Mouse (Mus musculus) layer of hippocampus, adult 9-11 months (tissue): ENCODE measurements around the gene Bloc1s1.

Experiments used
- DNase-seq: peaks from one replicate; pipeline ENCODE4 v3.0.0; 2022

Gene Bloc1s1

GRCm38 (mm10) chr10:128931441-128931840, 7.6 kb upstream of the Bloc1s1 start:
- no peak for DNase-seq

- no peak for DNase-seq
Measured at GRCm38 (mm10) chr10:128929638-128930378, 6.0 kb upstream of the Bloc1s1 start.

DNA sequence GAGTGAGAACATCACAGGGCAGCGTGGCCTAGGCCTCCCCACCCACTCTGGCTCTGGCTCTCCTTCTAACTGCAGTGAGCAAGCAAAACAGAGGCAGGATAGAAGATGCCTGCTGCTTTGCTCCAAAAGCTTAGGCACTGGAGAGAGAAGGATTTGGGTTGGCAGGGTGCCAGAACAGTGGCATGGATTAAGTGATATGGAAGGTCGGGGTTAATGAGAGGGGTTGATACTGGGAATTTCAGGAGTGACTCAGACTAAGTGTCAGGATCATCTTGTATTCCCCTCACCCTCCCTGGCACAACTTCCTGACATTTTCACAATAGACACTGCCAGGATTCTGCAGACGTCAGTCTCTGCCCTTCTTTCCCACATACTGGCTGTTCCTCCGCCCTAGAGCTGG, 4.5 kb upstream of the Bloc1s1 start:
- no peak for DNase-seq

- peak; percentile 96 for DNase-seq
Measured at GRCm38 (mm10) chr10:128923013-128923691, 683 bp downstream of the Bloc1s1 start.

DNA sequence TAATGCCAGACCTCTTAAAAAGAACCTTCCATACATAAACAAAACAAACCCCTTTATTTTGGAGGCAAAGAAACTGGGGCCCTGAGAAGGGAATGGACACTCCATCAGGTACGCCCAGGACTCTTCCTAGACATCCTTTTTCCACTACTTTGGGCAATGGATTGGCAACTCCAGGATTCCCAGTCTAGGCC, 1.1 kb downstream of the Bloc1s1 start, which contains the start of gene Rdh5:
TSS of gene Rdh5 (minus strand) at position 67 of the 191 bp plus-strand sequence.
- no peak for DNase-seq

- DNase-seq, result peak; percentile 54
Measured at GRCm38 (mm10) chr10:128921883-128922821, 1.7 kb downstream of the Bloc1s1 start.

DNA sequence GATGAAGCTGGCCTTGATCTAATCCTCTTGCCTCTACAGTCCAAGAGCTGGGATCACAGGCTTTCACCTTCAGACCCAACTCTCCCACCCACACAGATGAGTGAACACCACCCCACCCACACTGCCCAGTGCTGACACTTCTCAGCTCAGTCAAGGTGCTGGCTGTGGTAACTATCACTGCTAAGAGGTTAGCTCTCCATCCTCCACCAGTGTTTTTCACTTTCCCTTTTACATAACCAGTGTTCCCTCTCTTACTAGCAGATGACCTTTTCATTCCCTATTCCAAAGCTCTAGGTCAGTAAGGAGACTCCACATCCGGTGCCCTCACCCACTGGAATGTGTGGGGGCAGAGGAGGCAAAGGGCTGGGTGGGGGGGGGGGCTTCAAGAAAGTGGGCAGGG, 2.6 kb downstream of the Bloc1s1 start:
- no peak for DNase-seq

DNA sequence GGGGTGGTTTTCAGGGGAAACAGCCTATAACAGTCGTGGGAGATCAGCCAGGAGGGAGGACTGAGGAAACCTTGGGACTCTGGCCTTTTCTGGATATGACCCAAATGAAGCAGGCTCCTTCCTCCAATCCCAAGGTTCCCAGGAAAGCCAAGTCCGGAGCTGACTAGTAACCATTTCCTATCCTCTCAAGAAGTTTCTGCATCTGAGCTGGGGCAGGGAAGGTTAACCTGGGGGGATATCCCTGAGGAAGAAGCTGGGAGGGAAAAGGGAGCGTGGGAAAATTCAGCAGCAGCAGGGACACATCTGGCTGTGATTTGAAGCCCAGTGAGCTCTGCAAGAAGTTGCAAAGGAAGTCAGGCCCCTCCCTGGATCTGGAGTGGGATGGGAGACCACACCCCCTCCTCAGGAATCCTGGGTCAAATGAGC, 3.1 kb downstream of the Bloc1s1 start:
- no peak for DNase-seq

GRCm38 (mm10) chr10:128919966-128920365, 3.9 kb downstream of the Bloc1s1 start:
- DNase-seq, result no peak

GRCm38 (mm10) chr10:128919203-128919631, 4.6 kb downstream of the Bloc1s1 start:
- no peak for DNase-seq

DNA sequence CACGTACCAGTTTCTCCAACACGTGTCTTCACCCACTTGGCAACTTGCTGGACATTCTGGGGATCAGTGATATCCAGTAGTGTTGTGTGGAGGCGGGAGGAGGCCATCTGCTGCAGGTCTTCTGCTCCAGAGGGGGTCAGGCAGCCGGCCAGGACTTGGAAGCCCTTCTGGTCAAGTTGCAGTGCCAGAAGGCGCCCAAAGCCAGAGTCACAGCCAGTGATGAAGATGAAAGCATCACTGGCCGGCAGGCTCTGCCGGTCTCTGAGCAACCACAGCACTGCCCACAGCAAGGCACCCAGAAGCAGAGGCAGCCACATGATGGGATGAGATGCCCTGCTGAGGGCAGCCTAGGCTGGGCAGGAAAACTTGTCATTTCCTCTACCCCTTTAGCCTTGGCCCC, 5.6 kb downstream of the Bloc1s1 start:
- peak; percentile 48 for DNase-seq

GRCm38 (mm10) chr10:128917400-128917799, 6.4 kb downstream of the Bloc1s1 start:
- no peak for DNase-seq

DNA sequence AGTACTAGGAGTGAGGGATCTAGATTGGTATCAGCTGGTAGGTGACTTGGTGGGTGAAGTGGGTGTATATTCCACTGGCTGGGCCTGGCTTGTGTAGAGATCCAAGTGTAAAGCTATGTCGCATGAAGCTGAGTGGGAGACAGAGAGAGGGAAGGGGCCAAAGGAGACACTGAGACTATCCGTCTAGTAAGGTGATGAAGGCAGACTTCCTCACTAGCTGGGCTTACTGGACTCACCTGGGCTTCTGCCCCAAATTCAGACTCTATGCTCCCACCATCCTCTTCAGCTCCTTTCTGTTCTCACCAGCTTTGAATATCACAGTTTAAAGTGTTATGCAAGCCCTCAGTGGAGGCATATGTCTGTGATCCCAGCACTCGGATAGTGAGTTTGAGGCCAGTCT, 7.2 kb downstream of the Bloc1s1 start:
- DNase-seq, result no peak

DNA sequence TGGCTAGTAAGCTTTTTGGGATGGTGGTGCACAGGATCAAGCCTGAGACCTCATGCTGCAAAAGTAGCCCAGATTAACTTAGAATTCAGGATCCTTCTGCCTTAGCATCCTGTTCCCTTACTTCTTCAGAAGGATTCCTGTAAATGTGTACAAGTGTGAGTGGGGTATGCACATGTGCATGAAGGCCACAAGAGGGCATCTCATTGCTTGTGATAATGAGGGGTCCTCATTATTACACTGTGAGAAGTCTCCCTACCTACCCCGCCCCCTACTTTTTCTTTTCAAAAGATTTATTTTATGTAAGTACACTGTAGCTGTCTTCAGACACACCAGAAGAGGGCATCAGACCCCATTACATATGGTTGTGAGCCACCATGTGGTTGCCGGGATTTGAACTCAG, 8.3 kb downstream of the Bloc1s1 start:
- no peak for DNase-seq

DNA sequence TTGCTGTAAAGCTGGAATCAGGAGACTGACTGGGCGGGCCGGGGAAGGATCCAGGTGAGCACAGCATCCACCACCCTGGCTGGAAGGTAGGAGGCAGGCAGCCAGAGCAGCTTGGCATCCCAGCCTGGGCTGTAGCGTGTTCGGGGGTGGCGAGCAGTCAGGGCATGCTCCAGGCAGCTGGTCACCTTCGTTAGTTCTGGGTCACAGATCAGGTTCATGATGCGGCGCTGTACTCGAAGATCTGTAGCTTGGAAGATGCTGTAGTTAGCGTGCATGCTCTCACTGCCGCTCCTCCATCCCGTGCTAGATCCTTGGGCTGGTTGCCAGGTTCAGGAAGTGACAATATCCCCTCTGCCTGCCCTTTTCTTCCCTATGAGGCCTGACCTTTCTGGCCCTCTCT, 10.1 kb downstream of the Bloc1s1 start:
- no peak for DNase-seq

GRCm38 (mm10) chr10:128913219-128913618, 10.6 kb downstream of the Bloc1s1 start:
- DNase-seq, result peak; percentile 87

GRCm38 (mm10) chr10:128912791-128913190, 11.0 kb downstream of the Bloc1s1 start:
- DNase-seq, result no peak

GRCm38 (mm10) chr10:128912268-128912667, 11.6 kb downstream of the Bloc1s1 start:
- no peak for DNase-seq

DNA sequence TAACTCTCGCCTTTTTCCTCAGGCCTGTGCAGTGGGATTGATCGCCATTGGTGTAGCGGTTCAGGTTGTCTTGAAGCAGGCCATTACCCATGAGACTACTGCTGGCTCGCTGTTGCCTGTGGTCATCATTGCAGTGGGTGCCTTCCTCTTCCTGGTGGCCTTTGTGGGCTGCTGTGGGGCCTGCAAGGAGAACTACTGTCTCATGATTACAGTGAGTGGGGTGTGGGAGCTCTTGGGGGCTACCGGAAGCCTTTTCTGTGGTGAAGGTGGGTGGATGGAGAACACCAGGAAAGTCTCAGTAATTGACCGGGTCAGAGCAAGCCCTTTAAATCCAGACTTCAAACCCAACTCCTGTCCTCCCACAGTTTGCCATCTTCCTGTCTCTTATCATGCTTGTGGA, 12.4 kb downstream of the Bloc1s1 start:
- no peak for DNase-seq

DNA sequence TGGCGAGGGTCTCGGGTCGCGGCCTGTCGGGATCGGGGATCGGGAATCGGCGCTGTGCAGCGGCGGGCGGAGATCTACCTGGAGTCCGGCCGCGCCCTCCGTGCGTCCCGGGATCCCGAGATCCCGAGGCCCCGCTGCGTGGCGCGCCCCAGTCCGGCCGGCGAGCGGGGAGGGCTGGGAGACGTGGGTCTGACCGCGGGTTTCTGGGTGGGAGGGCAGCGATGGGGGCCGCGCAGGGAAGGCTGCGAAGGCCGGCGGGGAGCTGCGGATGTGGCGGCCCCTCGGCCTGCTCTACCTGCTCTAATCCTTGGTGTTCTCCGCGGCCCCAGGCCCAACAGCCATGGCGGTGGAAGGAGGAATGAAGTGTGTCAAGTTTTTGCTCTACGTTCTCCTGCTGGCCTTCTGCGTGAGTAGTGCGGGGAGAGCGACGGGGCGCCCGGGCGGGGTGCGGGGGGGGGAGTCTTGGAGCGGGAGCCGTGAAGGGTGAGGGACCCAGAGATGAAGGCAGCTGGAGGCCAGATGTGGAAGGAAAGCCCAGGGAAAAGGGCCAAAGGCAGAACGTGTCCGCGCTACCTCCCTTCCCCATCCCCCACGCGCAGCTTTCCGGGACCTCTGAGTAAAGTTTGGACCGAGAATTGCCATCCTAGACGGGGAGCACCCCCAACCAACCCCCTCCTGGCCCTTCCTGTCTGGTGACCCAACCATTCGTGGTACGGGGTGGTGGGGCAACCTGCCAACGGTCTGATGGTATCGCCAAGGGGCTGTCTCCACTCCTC, 13.6 kb downstream of the Bloc1s1 start:
- DNase-seq, result peak; percentile 65

GRCm38 (mm10) chr10:128909567-128910028, 14.2 kb downstream of the Bloc1s1 start:
- DNase-seq, result peak; percentile 92

GRCm38 (mm10) chr10:128908778-128909448, 14.9 kb downstream of the Bloc1s1 start:
- no peak for DNase-seq
